Mouse (Mus musculus) forebrain, embryonic 13.5 days (tissue): ENCODE results near the gene Cdkl3. TPM values are rescaled to one million over a fixed set of nuclear protein-coding genes. Genes with fewer than 3 reads are reported as not detected.

Experiments used
- ATAC-seq: fragments of 200-750 bp; cut with Nextera tagmentation; 2 replicates; pipeline ENCODE4 v1.8.0; 2017
- H3K27ac ChIP-seq: fragments of 300-500 bp; sonication (generic); 2 replicates; pipeline ENCODE4 v1.5.1; 2015; ENCODE audit warnings: inconsistent platforms, mild to moderate bottlenecking, moderate library complexity
- H3K27me3 ChIP-seq: fragments of 300-500 bp; sonication (generic); 2 replicates; pipeline ENCODE4 v1.6.1; 2015; ENCODE audit warnings: mild to moderate bottlenecking, inconsistent platforms
- H3K36me3 ChIP-seq: fragments of 300-500 bp; sonication (generic); 2 replicates; pipeline ENCODE4 v1.6.1; 2015; ENCODE audit warnings: mild to moderate bottlenecking, inconsistent platforms; ENCODE audit not compliant: poor library complexity, severe bottlenecking
- H3K4me1 ChIP-seq: fragments of 300-500 bp; sonication (generic); 2 replicates; pipeline ENCODE4 v1.6.1; 2015; ENCODE audit warnings: inconsistent platforms
- H3K4me2 ChIP-seq: fragments of 300-500 bp; sonication (generic); 2 replicates; pipeline ENCODE4 v1.6.1; 2015; ENCODE audit warnings: inconsistent platforms, mild to moderate bottlenecking, moderate library complexity
- H3K4me3 ChIP-seq: fragments of 300-500 bp; sonication (generic); 2 replicates; pipeline ENCODE4 v1.5.1; 2015; ENCODE audit warnings: mild to moderate bottlenecking, inconsistent platforms
- H3K9ac ChIP-seq: fragments of 300-500 bp; sonication (generic); 2 replicates; pipeline ENCODE4 v1.6.1; 2015; ENCODE audit warnings: mild to moderate bottlenecking, inconsistent platforms
- H3K9me3 ChIP-seq: fragments of 300-500 bp; sonication (generic); replicated peaks from 2 replicates; pipeline ENCODE4 v1.6.1; 2016; ENCODE audit warnings: inconsistent platforms
- WGBS: fragments of 180-500 bp; shearing (Covaris S2); methylation state at CpG from one replicate; pipeline ENCODE4 v1.1.7; 2015; 5-methylcytosine and 5-hydroxymethylcytosine counted together
- polyA plus RNA-seq: library from polyadenylated mRNA; unstranded; fragments of >200 nt; fragmentation: Nextera tagmentation; extraction: Ambion mirVana; gene quantifications from 2 replicates; pipeline ENCODE4 v1.2.1, GENCODE M21; 2015

Gene Cdkl3
- polyA plus RNA-seq, 1 experiment from 2014 or later = 15.0 TPM

- WGBS = 91% methylated on average over 1 of the region's 1 CpGs
- Histone ChIP-seq H3K9ac (no peak overlapping the region), H3K27me3 (no peaks in the 10 kb centered on the region), H3K4me1 (no peaks in the 10 kb centered on the region), H3K36me3 (peaks cover 3% of the 10 kb centered on the region; the same call in 1 of the 2 replicates), H3K27ac (no peak overlapping the region), H3K4me3 (no peak overlapping the region), H3K4me2 (no peak overlapping the region), H3K9me3 (no peaks in the 10 kb centered on the region)
- ATAC-seq = no peak
Measured at GRCm38 (mm10) chr11:52033953-52034352, 29.9 kb downstream of the Cdkl3 start.

- no peak overlapping the region for H3K27ac ChIP-seq
- no peaks in the 10 kb centered on the region for H3K9me3 ChIP-seq
- H3K4me1 ChIP-seq = no peaks in the 10 kb centered on the region
- ATAC-seq = no peak
- H3K36me3 ChIP-seq = peaks cover 7% of the 10 kb centered on the region
- no peak overlapping the region for H3K4me3 ChIP-seq
- no peaks in the 10 kb centered on the region for H3K27me3 ChIP-seq
- no peak overlapping the region for H3K9ac ChIP-seq
- WGBS = 91% methylated on average over 3 of the region's 3 CpGs
- no peak overlapping the region for H3K4me2 ChIP-seq
Measured at GRCm38 (mm10) chr11:52035905-52036304, 31.9 kb downstream of the Cdkl3 start.

GRCm38 (mm10) chr11:52037659-52038058 lies 33.6 kb downstream of the Cdkl3 start:
- no peaks in the 10 kb centered on the region for H3K9me3 ChIP-seq
- H3K27me3 ChIP-seq = no peaks in the 10 kb centered on the region
- ATAC-seq = no peak
- no peak overlapping the region for H3K4me3 ChIP-seq
- WGBS = 50% methylated on average over 3 of the region's 3 CpGs
- no peaks in the 10 kb centered on the region for H3K4me1 ChIP-seq
- no peak overlapping the region for H3K27ac ChIP-seq
- H3K4me2 ChIP-seq = no peak overlapping the region
- H3K36me3 ChIP-seq = peaks cover 5% of the 10 kb centered on the region; the same call in 1 of the 2 replicates
- no peak overlapping the region for H3K9ac ChIP-seq

GRCm38 (mm10) chr11:52043224-52043623 lies 39.2 kb downstream of the Cdkl3 start:
- H3K4me2 ChIP-seq = no peak overlapping the region
- ATAC-seq = no peak
- H3K27ac ChIP-seq = no peak overlapping the region
- peaks cover 5% of the 10 kb centered on the region; the same call in 1 of the 2 replicates for H3K36me3 ChIP-seq
- H3K9me3 ChIP-seq = no peaks in the 10 kb centered on the region
- no peak overlapping the region for H3K9ac ChIP-seq
- H3K4me3 ChIP-seq = no peak overlapping the region
- H3K27me3 ChIP-seq = no peaks in the 10 kb centered on the region
- no peaks in the 10 kb centered on the region for H3K4me1 ChIP-seq
- WGBS = 87% methylated on average over 3 of the region's 3 CpGs

- Histone ChIP-seq H3K27me3 (no peaks in the 10 kb centered on the region), H3K4me3 (no peak overlapping the region), H3K27ac (no peak overlapping the region), H3K9ac (no peak overlapping the region), H3K4me2 (no peak overlapping the region), H3K4me1 (no peaks in the 10 kb centered on the region), H3K9me3 (no peaks in the 10 kb centered on the region), H3K36me3 (peaks cover 5% of the 10 kb centered on the region; the same call in 1 of the 2 replicates)
- ATAC-seq = no peak
Measured at GRCm38 (mm10) chr11:52044156-52044555, 40.1 kb downstream of the Cdkl3 start.

GRCm38 (mm10) chr11:52046446-52047165 lies 42.6 kb downstream of the Cdkl3 start:
- ATAC-seq = no peak
- Histone ChIP-seq H3K9me3 (no peaks in the 10 kb centered on the region), H3K27ac (no peak overlapping the region), H3K27me3 (no peaks in the 10 kb centered on the region), H3K4me3 (no peak overlapping the region), H3K4me1 (no peaks in the 10 kb centered on the region), H3K4me2 (no peak overlapping the region), H3K9ac (no peak overlapping the region), H3K36me3 (no peaks in the 10 kb centered on the region)
- 51% methylated on average over 4 of the region's 4 CpGs for WGBS

GRCm38 (mm10) chr11:52053371-52053770 lies 49.4 kb downstream of the Cdkl3 start:
- no peak for ATAC-seq
- Histone ChIP-seq H3K9ac (no peak overlapping the region), H3K4me1 (no peaks in the 10 kb centered on the region), H3K4me2 (no peak overlapping the region), H3K9me3 (no peaks in the 10 kb centered on the region), H3K27me3 (no peaks in the 10 kb centered on the region), H3K4me3 (no peak overlapping the region), H3K27ac (no peak overlapping the region), H3K36me3 (no peaks in the 10 kb centered on the region)
- WGBS = 87% methylated on average over 6 of the region's 6 CpGs

GRCm38 (mm10) chr11:52054728-52055127 lies 50.7 kb downstream of the Cdkl3 start:
- no peak for ATAC-seq
- WGBS = 85% methylated on average over 3 of the region's 3 CpGs

GRCm38 (mm10) chr11:52056198-52056597 lies 52.2 kb downstream of the Cdkl3 start:
- no peak overlapping the region for H3K4me2 ChIP-seq

More at GRCm38 (mm10) chr11:52054728-52055127, 50.7 kb downstream of the Cdkl3 start:
- H3K4me2 ChIP-seq = no peak overlapping the region
- no peaks in the 10 kb centered on the region for H3K27me3 ChIP-seq
- no peak overlapping the region for H3K27ac ChIP-seq
- no peaks in the 10 kb centered on the region for H3K9me3 ChIP-seq
- no peak overlapping the region for H3K9ac ChIP-seq
- no peaks in the 10 kb centered on the region for H3K4me1 ChIP-seq
- H3K36me3 ChIP-seq = no peaks in the 10 kb centered on the region
- no peak overlapping the region for H3K4me3 ChIP-seq

GRCm38 (mm10) chr11:52059001-52059400 lies 55.0 kb downstream of the Cdkl3 start:
- WGBS = 77% methylated on average over 5 of the region's 5 CpGs
- Histone ChIP-seq H3K27ac (no peak overlapping the region), H3K4me2 (no peak overlapping the region), H3K9me3 (no peaks in the 10 kb centered on the region), H3K27me3 (no peaks in the 10 kb centered on the region), H3K36me3 (no peaks in the 10 kb centered on the region), H3K4me1 (no peaks in the 10 kb centered on the region), H3K9ac (no peak overlapping the region), H3K4me3 (no peak overlapping the region)
- ATAC-seq = no peak

More at GRCm38 (mm10) chr11:52056198-52056597, 52.2 kb downstream of the Cdkl3 start:
- Histone ChIP-seq H3K27ac (no peak overlapping the region), H3K9ac (no peak overlapping the region), H3K36me3 (no peaks in the 10 kb centered on the region), H3K9me3 (no peaks in the 10 kb centered on the region), H3K4me1 (no peaks in the 10 kb centered on the region), H3K4me3 (no peak overlapping the region), H3K27me3 (no peaks in the 10 kb centered on the region)
- WGBS = 79% methylated on average over 5 of the region's 5 CpGs
- no peak for ATAC-seq

- 94% methylated on average over 4 of the region's 4 CpGs for WGBS
- H3K9ac ChIP-seq = no peak overlapping the region
- no peak overlapping the region for H3K4me2 ChIP-seq
- H3K4me3 ChIP-seq = no peak overlapping the region
- H3K36me3 ChIP-seq = no peaks in the 10 kb centered on the region
- no peak overlapping the region for H3K27ac ChIP-seq
- H3K9me3 ChIP-seq = no peaks in the 10 kb centered on the region
- H3K4me1 ChIP-seq = no peaks in the 10 kb centered on the region
- no peak for ATAC-seq
- H3K27me3 ChIP-seq = no peaks in the 10 kb centered on the region
Measured at GRCm38 (mm10) chr11:52060315-52060714, 56.3 kb downstream of the Cdkl3 start.

GRCm38 (mm10) chr11:52062406-52062805 lies 58.4 kb downstream of the Cdkl3 start:
- no peak for ATAC-seq

GRCm38 (mm10) chr11:52064398-52064797 lies 60.4 kb downstream of the Cdkl3 start:
- Histone ChIP-seq H3K4me1 (0 out of 2 replicates have a peak, but pooled peaks cover 3% of the 10 kb centered on the region), H3K9ac (no peak overlapping the region), H3K27me3 (no peaks in the 10 kb centered on the region), H3K27ac (no peak overlapping the region), H3K36me3 (no peaks in the 10 kb centered on the region), H3K9me3 (no peaks in the 10 kb centered on the region), H3K4me3 (no peak overlapping the region), H3K4me2 (no peak overlapping the region)
- 58% methylated on average over 3 of the region's 3 CpGs for whole genome bisulfite sequencing
- no peak for ATAC-seq

More at GRCm38 (mm10) chr11:52062406-52062805, 58.4 kb downstream of the Cdkl3 start:
- Histone ChIP-seq H3K36me3 (no peaks in the 10 kb centered on the region), H3K4me1 (0 out of 2 replicates have a peak, but pooled peaks cover 3% of the 10 kb centered on the region), H3K9me3 (no peaks in the 10 kb centered on the region), H3K9ac (no peak overlapping the region), H3K4me3 (no peak overlapping the region), H3K4me2 (no peak overlapping the region), H3K27ac (no peak overlapping the region), H3K27me3 (no peaks in the 10 kb centered on the region)
- WGBS = 95% methylated on average over 5 of the region's 5 CpGs
